Mouse (Mus musculus) CH12.LX (cell line): ENCODE results near the gene Gbx2. TPM values are rescaled to one million over a fixed set of nuclear protein-coding genes. Genes with fewer than 3 reads are reported as not detected.

Experiments used
- DNase-seq: peaks from one replicate; pipeline ENCODE4 v3.0.0-alpha.2; 2013; ENCODE audit errors: extremely low read depth
- H3K27ac ChIP-seq: 2 replicates; pipeline ENCODE4 v1.5.1; 2012; ENCODE audit warnings: low read depth, mild to moderate bottlenecking, control low read depth, moderate library complexity; ENCODE audit not compliant: insufficient read depth
- H3K27me3 ChIP-seq: replicated peaks from 2 replicates; pipeline ENCODE3; 2012; ENCODE audit warnings: inconsistent platforms
- H3K36me3 ChIP-seq, 2 experiments: replicated peaks in 1 of 2; 2 replicates each; pipeline versions ENCODE3 to v1.6.1; 2012; ENCODE audit warnings: inconsistent platforms in 1 of 2, low read length in 1 of 2, mild to moderate bottlenecking in 1 of 2, mixed read lengths in 1 of 2, moderate library complexity in 1 of 2; ENCODE audit not compliant: control insufficient read depth in 1 of 2, insufficient read depth in 1 of 2
- H3K4me1 ChIP-seq, 2 experiments: 2 replicates each; pipeline ENCODE4 v1.6.1; 2012; ENCODE audit warnings: inconsistent platforms in 1 of 2, moderate library complexity in 1 of 2; ENCODE audit not compliant: insufficient read depth in 2 of 2, control insufficient read depth in 1 of 2
- H3K4me2 ChIP-seq: 2 replicates; pipeline ENCODE4 v1.6.1; 2012; ENCODE audit warnings: low read depth, mild to moderate bottlenecking, control low read depth; ENCODE audit not compliant: poor library complexity, insufficient read depth, severe bottlenecking
- H3K4me3 ChIP-seq, 3 experiments: fragments of 150-350 bp in 1 of 3; sonication (generic) in 1 of 3; replicated peaks in 1 of 3; 2 replicates each; pipeline versions ENCODE3 to v1.5.1; 2011 to 2012; ENCODE audit warnings: low read depth in 2 of 3, low read length in 2 of 3, mild to moderate bottlenecking in 2 of 3, moderate library complexity in 2 of 3, control low read depth in 1 of 3, improper control_type of control experiment in 1 of 3, inconsistent platforms in 1 of 3, mixed read lengths in 1 of 3; ENCODE audit not compliant: poor library complexity in 1 of 3
- H3K79me2 ChIP-seq: replicated peaks from 2 replicates; pipeline ENCODE4 v1.6.1; 2012; ENCODE audit warnings: mild to moderate bottlenecking, moderate library complexity; ENCODE audit not compliant: control insufficient read depth, poor library complexity, insufficient read depth, severe bottlenecking; ENCODE audit errors: extremely low read depth
- H3K9ac ChIP-seq: 2 replicates; pipeline ENCODE4 v1.6.1; 2012; ENCODE audit warnings: low read depth, mild to moderate bottlenecking, control low read depth, moderate library complexity; ENCODE audit not compliant: insufficient read depth
- H3K9me3 ChIP-seq: replicated peaks from 2 replicates; pipeline ENCODE3; 2012; ENCODE audit warnings: low read length, inconsistent platforms, mixed read lengths
- BHLHE40 ChIP-seq: IDR thresholded peaks from 2 replicates; pipeline ENCODE4 v1.6.1; 2011; ENCODE audit warnings: mild to moderate bottlenecking, low read depth, low read length, improper control_type of control experiment
- CHD1 ChIP-seq: IDR thresholded peaks from 2 replicates; pipeline ENCODE4 v1.6.1; 2012; ENCODE audit warnings: low read depth, low read length, improper control_type of control experiment, inconsistent platforms
- CHD2 ChIP-seq: IDR thresholded peaks from 2 replicates; pipeline ENCODE4 v1.6.1; 2011; ENCODE audit warnings: low read length, improper control_type of control experiment
- CTCF ChIP-seq, 2 experiments: IDR thresholded peaks in 1 of 2; conservative IDR thresholded peaks in 1 of 2; 2 replicates each; pipeline ENCODE4 v1.5.1; 2011 to 2012; ENCODE audit warnings: low read depth in 2 of 2, low read length in 2 of 2, improper control_type of control experiment in 1 of 2, inconsistent platforms in 1 of 2, mild to moderate bottlenecking in 1 of 2, moderate library complexity in 1 of 2
- ELF1 ChIP-seq: IDR thresholded peaks from 2 replicates; pipeline ENCODE4 v1.6.1; 2014; ENCODE audit warnings: low read depth, mild to moderate bottlenecking, inconsistent platforms, low read length, improper control_type of control experiment
- EP300 ChIP-seq: IDR thresholded peaks from 2 replicates; pipeline ENCODE4 v1.6.1; 2011; ENCODE audit warnings: low read length, improper control_type of control experiment
- ETS1 ChIP-seq: conservative IDR thresholded peaks from 2 replicates; pipeline ENCODE4 v1.6.1; 2012; ENCODE audit warnings: low read depth, mild to moderate bottlenecking, inconsistent platforms, low read length, improper control_type of control experiment, moderate library complexity
- GABPA ChIP-seq: IDR thresholded peaks from 2 replicates; pipeline ENCODE4 v1.6.1; 2012; ENCODE audit warnings: low read depth, low read length, improper control_type of control experiment, inconsistent platforms; ENCODE audit not compliant: insufficient replicate concordance
- IRF4 ChIP-seq: IDR thresholded peaks from 2 replicates; pipeline ENCODE4 v1.6.1; 2014; ENCODE audit warnings: low read depth, mild to moderate bottlenecking, inconsistent platforms, low read length, improper control_type of control experiment
- JUN ChIP-seq: IDR thresholded peaks from 2 replicates; pipeline ENCODE4 v1.6.1; 2011; ENCODE audit warnings: low read depth, mild to moderate bottlenecking, low read length, improper control_type of control experiment, moderate library complexity; ENCODE audit not compliant: insufficient read depth
- JUND ChIP-seq: conservative IDR thresholded peaks from 2 replicates; pipeline ENCODE4 v1.6.1; 2011; ENCODE audit warnings: low read depth, low read length, improper control_type of control experiment
- MAFK ChIP-seq: IDR thresholded peaks from 2 replicates; pipeline ENCODE4 v1.6.1; 2011; ENCODE audit warnings: low read length, improper control_type of control experiment; ENCODE audit not compliant: insufficient replicate concordance
- MAZ ChIP-seq: IDR thresholded peaks from 2 replicates; pipeline ENCODE4 v1.6.1; 2012; ENCODE audit warnings: low read depth, mild to moderate bottlenecking, inconsistent platforms, low read length, improper control_type of control experiment, moderate library complexity
- MEF2A ChIP-seq: IDR thresholded peaks from 2 replicates; pipeline ENCODE4 v1.6.1; 2014; ENCODE audit warnings: low read depth, mild to moderate bottlenecking, inconsistent platforms, low read length, improper control_type of control experiment, borderline replicate concordance
- MXI1 ChIP-seq: IDR thresholded peaks from 2 replicates; pipeline ENCODE4 v1.6.1; 2011; ENCODE audit warnings: mild to moderate bottlenecking, low read depth, low read length, improper control_type of control experiment
- NELFE ChIP-seq: IDR thresholded peaks from 2 replicates; pipeline ENCODE4 v1.6.1; 2011; ENCODE audit warnings: low read depth, low read length, improper control_type of control experiment
- NRF1 ChIP-seq: IDR thresholded peaks from 2 replicates; pipeline ENCODE4 v1.6.1; 2014; ENCODE audit warnings: low read depth, mild to moderate bottlenecking, inconsistent platforms, low read length, improper control_type of control experiment, moderate library complexity
- PAX5 ChIP-seq: IDR thresholded peaks from 2 replicates; pipeline ENCODE4 v1.6.1; 2012; ENCODE audit warnings: low read length, inconsistent platforms, mixed read lengths
- POLR2A ChIP-seq: IDR thresholded peaks from 2 replicates; pipeline ENCODE4 v1.6.1; 2011; ENCODE audit warnings: low read depth, mild to moderate bottlenecking, improper control_type of control experiment, low read length
- POLR2AphosphoS2 ChIP-seq: IDR thresholded peaks from 2 replicates; pipeline ENCODE4 v1.6.1; 2011; ENCODE audit warnings: low read depth, low read length, improper control_type of control experiment
- RCOR1 ChIP-seq: conservative IDR thresholded peaks from 2 replicates; pipeline ENCODE4 v1.6.1; 2012; ENCODE audit warnings: low read depth, mild to moderate bottlenecking, inconsistent platforms, low read length, improper control_type of control experiment
- SIN3A ChIP-seq: IDR thresholded peaks from 2 replicates; pipeline ENCODE4 v1.6.1; 2012; ENCODE audit warnings: low read length, improper control_type of control experiment, inconsistent platforms
- UBTF ChIP-seq: IDR thresholded peaks from 2 replicates; pipeline ENCODE4 v1.6.1; 2012; ENCODE audit warnings: low read depth, mild to moderate bottlenecking, inconsistent platforms, low read length, improper control_type of control experiment, moderate library complexity
- ZC3H11A ChIP-seq: IDR thresholded peaks from 2 replicates; pipeline ENCODE4 v1.6.1; 2012; ENCODE audit warnings: low read depth, mild to moderate bottlenecking, inconsistent platforms, low read length, improper control_type of control experiment
- ZKSCAN1 ChIP-seq: IDR thresholded peaks from 2 replicates; pipeline ENCODE4 v1.6.1; 2012; ENCODE audit warnings: low read depth, inconsistent platforms, low read length, improper control_type of control experiment, borderline replicate concordance
- ZMIZ1 ChIP-seq: IDR thresholded peaks from 2 replicates; pipeline ENCODE4 v1.6.1; 2012; ENCODE audit warnings: low read depth, mild to moderate bottlenecking, inconsistent platforms, low read length, improper control_type of control experiment
- dilution Hi-C: fragments of 300-500 bp; cut with MboI; formaldehyde crosslinking; loops from 2 replicates; pipeline ENCODE4 v1.14.3; 2020; ENCODE audit warnings: low sequenced_read_pairs; ENCODE audit not compliant: extremely low pct_unique_long_range_greater_than_20kb, extremely low pct_ligation_motif_present
- in situ Hi-C: fragments of 300-500 bp; cut with MboI; formaldehyde crosslinking; loops from 3 replicates; pipeline ENCODE4 v1.14.3; 2019; ENCODE audit warnings: low sequenced_read_pairs, low pct_ligation_motif_present, low pct_unique_long_range_greater_than_20kb, mixed read lengths
- polyA plus RNA-seq: library from polyadenylated mRNA; unstranded; fragments of >175 nt; gene quantifications from 2 replicates; pipeline ENCODE4 v1.2.1, GENCODE M21; 2012; ENCODE audit warnings: low read depth; ENCODE audit not compliant: insufficient read length
- total RNA-seq, 2 experiments: library from RNA; depleted of rRNA; stranded (reverse); fragments of 300-350 nt in 1 of 2; fragments of >200 nt in 1 of 2; gene quantifications; 2 replicates each; pipeline ENCODE4 v1.2.3; 2012 to 2014

Gbx2 gene
- total and polyA plus RNA-seq, 3 experiments = not detected

- dilution Hi-C loops (no loop called here), in situ Hi-C loops (no loop called here)
- Histone ChIP-seq H3K36me3 (no peaks in the 10 kb centered on the region), H3K4me2 (no peak overlapping the region), H3K9me3 (peaks cover 94% of the 10 kb centered on the region), H3K27ac (no peak overlapping the region), H3K9ac (no peak overlapping the region), H3K4me1 (no peaks in the 10 kb centered on the region), H3K27me3 (no peaks in the 10 kb centered on the region), H3K4me3 (no peak overlapping the region), H3K79me2 (no peaks in the 10 kb centered on the region)
- DNase-seq = no peak
- no peak for TF ChIP-seq ELF1
- no peak for TF ChIP-seq MXI1
- no peak for TF ChIP-seq CHD1
- TF ChIP-seq EP300 = no peak
- TF ChIP-seq CTCF (conservative IDR thresholded peaks at IDR 0.05 in 1 of 2, IDR thresholded peaks at IDR 0.05 in 1 of 2; ENCODE audit: low read depth in 2 of 2, low read length in 2 of 2) = no peak
- TF ChIP-seq NELFE = no peak
- no peak for TF ChIP-seq POLR2AphosphoS2
- no peak for TF ChIP-seq CHD2
- no peak for TF ChIP-seq UBTF
- no peak for TF ChIP-seq SIN3A
- no peak for TF ChIP-seq MAFK
- TF ChIP-seq JUND = no peak
- no peak for TF ChIP-seq ZMIZ1
- TF ChIP-seq JUN = no peak
- no peak for TF ChIP-seq NRF1
- TF ChIP-seq MEF2A = no peak
- TF ChIP-seq MAZ = no peak
- no peak for TF ChIP-seq BHLHE40
- TF ChIP-seq GABPA = no peak
Measured at GRCm38 (mm10) chr1:89925501-89926190, 5.3 kb downstream of the Gbx2 start.

- dilution Hi-C loops = no loop called here
- Histone ChIP-seq H3K4me1 (no peaks in the 10 kb centered on the region), H3K27ac (no peak overlapping the region), H3K4me3 (no peak overlapping the region), H3K9me3 (peaks cover 94% of the 10 kb centered on the region), H3K27me3 (no peaks in the 10 kb centered on the region), H3K36me3 (no peaks in the 10 kb centered on the region), H3K9ac (no peak overlapping the region), H3K79me2 (no peaks in the 10 kb centered on the region), H3K4me2 (no peak overlapping the region)
- in situ Hi-C loops = no loop called here
- TF ChIP-seq ZKSCAN1 (no peak), BHLHE40 (no peak), RCOR1 (no peak), IRF4 (no peak), CHD2 (no peak), SIN3A (no peak), PAX5 (no peak), POLR2A (no peak), ETS1 (no peak), EP300 (no peak), ZC3H11A (no peak), MXI1 (no peak)
- DNase-seq = no peak
Measured at GRCm38 (mm10) chr1:89923642-89924020, 7.3 kb downstream of the Gbx2 start.
